Mouse (Mus musculus): ENCODE results near the gene Fam118a.

Fam118a gene

DNA sequence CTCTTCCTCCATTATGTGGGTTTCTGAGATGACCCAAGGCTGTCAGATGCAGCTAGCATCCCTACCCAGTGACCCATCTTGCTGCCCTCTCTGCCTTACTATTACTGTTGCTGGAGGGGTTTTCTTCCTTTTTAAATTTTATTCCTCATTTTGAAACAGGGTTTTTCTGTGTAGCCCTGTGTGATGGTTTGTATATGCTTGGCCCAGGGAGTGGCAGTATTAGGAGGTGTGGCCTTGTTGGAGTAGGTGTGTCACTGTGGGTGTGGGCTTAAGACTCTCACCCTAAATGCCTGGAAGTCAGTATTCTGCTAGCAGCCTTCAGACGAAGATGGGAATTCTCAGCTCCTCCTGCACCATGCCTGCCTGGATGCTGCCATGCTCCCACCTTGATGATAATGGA lies at the start of gene Fam118a:
Gene Fam118a (plus strand): TSS at position 301 of the 400 bp plus-strand sequence.
- CTCF ChIA-PET, result interaction anchor here in 1 of 4 experiments (1.8 kb wide), 1 partner anchor 14 kb away, joined by 8 read pairs; no protein-coding TSS in a partner anchor
- POLR2A ChIA-PET, result interaction anchor here in 1 of 4 experiments (1.9 kb wide), 1 partner anchor 9 kb away, joined by 6 read pairs; no protein-coding TSS in a partner anchor

DNA sequence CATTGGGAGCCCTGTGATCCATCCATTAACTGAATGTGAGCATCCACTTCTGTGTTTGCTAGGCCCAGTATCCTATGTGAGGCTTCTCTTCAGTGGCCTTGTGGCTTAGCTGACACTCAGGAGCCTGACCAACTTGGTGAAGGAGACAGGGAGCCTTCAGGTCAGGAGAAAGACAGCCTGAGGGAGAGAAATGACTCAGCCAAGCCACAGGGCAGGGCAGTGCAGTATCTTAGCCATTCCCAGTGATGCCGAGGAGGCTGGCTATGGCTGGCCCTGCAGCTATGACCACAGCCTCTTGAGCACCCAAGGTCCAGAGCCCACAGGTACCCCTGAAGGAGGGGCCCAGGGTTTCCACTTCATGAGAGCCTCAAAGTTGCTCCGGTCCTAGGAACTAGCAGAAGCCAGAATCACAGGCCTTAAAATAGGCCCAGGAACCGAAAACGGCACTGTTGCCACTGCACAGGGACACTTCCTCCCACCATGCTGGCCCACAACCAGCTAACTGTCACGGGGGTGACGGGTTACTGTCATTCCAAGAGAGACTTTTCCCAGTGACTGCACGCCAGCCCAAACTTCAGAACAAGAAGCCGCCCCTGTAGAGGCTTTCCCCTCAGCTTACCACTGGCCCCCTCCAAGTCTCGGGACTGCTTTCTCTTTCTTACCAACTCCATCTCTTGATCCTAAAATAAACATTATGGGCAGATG lies 47.0 kb upstream of the Fam118a start:
- ChIA-PET POLR2A (interaction anchor here in 3 of 4 experiments (0.6 to 1.5 kb wide), 4 partner anchors 42 to 743 kb away, joined by 3 to 4 read pairs (median 4); no protein-coding TSS in a partner anchor), CTCF (interaction anchor here in 2 of 4 experiments (0.7 to 1.1 kb wide), 2 partner anchors 14 to 61 kb away, joined by 3 to 5 read pairs; no protein-coding TSS in a partner anchor)

DNA sequence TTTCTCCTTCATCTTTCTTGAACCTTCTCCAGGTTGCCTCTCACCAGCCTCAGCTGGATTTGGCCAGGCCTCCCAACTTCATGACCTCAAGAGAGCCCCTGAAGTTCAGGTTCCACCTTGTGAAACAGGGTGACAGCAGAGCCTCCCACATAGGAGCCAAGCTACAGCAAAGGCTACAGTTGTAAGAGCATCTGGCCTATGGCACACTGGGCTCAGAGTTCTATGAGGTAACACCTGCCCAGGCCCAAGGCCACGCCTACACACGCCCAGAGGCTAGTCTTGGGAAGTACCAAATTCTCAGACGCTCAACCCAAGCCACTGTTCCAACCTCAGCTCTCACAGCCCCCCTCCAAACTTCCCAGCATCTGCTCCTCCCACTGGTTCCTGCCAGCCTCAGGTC lies 45.9 kb upstream of the Fam118a start:
- ChIA-PET CTCF (interaction anchor here in 1 of 4 experiments (0.9 to 1.7 kb wide), 4 partner anchors 13 to 281 kb away, joined by 3 to 5 read pairs (median 4); no protein-coding TSS in a partner anchor), POLR2A (interaction anchor here in 2 of 4 experiments (0.8 to 2.1 kb wide), 4 partner anchors 10 to 129 kb away, joined by 3 to 7 read pairs (median 4); no protein-coding TSS in a partner anchor)

DNA sequence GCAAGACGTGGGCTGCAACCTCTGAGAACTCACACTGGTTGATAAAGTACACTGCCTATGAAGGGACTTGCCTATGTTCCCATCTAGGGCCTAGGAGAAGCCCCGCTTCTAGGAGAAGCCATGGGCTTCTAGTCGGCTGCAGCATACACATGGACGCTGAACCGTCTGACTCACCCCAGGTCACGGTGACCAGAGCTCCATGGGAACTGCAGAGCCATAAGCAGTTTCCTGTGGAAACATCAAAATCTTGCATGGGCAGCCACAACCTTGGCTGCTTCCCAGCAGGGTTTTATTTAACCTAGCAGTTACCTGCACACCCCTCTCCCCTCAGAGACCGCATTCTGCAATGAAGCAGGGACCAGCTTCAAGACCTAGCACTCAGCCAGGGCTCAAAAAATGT lies 45.0 kb upstream of the Fam118a start:
- ChIA-PET CTCF (interaction anchor here in 3 of 4 experiments (0.5 to 2.0 kb wide), 9 partner anchors 12 to 856 kb away, joined by 3 to 14 read pairs (median 4); no protein-coding TSS in a partner anchor), POLR2A (interaction anchor here in 3 of 4 experiments (0.7 to 2.1 kb wide), 11 partner anchors 8 to 199 kb away, joined by 3 to 7 read pairs (median 4); no protein-coding TSS in a partner anchor)

DNA sequence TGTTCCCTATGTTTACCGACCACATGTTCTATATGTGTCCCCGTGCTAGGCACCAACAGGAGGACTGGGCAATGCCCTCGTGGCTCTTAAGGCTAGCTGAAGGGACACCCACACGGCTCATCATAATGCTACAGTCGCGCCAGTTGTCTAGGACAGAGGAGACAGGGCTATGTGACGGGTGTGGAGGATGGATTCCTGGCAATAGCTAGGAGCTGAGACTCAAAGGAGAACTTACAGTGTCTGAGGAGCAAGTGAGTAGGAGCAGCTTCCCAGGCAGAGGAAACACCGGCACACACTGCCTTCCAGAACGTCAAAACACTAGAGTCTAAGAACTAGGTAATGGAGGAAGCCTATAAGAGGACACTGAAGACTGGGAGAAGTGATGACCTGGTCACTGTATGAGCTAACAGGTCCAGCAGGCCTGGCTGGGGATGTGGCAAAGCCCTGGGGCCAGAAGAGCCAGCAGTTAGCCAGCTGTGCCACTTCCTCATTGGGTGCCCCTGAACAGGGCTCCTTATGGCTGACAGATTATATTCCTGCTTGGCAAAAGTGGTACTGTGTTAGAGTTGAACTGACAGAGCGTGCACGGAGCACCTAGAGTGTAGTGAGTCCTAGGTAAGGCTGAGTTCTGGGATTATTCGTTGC lies 43.1 kb upstream of the Fam118a start:
- POLR2A ChIA-PET, result interaction anchor here in 2 of 4 experiments (0.6 to 3.4 kb wide), 4 partner anchors 9 to 618 kb away, joined by 3 to 17 read pairs (median 3); no protein-coding TSS in a partner anchor
- CTCF ChIA-PET, result interaction anchor here in 2 of 4 experiments (1.6 to 3.1 kb wide), 3 partner anchors 11 to 51 kb away, joined by 3 to 13 read pairs (median 5); no protein-coding TSS in a partner anchor

DNA sequence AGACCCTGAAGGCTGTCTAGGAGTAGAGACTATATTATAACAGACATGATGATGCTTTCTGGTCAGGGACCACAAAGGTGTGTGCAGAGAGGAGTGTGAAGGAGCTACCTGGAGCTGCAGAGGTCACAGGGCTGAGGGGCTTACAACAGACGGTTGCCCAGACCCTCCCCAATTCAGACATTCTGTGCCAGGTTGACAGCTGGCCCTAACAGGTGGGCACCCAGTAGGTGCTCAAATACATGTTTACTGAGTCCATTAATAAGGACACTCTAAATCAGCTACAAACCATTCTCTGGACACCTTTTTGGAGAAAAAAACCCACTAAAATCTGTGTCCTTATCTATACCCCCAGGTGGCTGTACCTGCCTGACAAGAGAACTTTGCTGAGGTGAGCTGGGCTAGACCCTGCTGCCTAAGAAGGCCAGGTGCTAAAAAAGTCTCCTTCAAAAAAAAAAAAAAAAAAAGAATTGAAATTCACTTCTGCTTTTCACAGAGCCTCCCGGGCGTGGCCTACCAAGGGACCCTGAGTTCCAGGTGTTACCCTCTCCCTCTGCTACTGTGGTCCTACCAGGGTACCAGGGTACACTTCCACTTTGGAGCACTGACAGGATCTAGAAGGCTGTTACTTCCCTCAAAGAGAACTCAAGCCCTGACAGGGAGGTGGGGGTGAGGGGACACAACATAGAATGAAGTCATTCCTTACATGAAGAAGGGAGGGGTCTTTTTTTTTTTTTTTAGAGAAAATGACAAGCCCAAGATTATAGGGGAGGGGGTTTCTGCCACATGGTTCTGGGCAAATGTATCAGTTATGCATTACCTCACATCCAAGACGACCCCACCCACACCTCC lies 42.4 kb upstream of the Fam118a start:
- ChIA-PET POLR2A (interaction anchor here in 2 of 4 experiments (0.6 to 3.4 kb wide), 9 partner anchors 11 to 619 kb away, joined by 3 to 40 read pairs (median 4); no protein-coding TSS in a partner anchor), CTCF (interaction anchor here in 2 of 4 experiments (1.6 to 3.1 kb wide), 3 partner anchors 10 to 50 kb away, joined by 3 to 13 read pairs (median 10); no protein-coding TSS in a partner anchor)

DNA sequence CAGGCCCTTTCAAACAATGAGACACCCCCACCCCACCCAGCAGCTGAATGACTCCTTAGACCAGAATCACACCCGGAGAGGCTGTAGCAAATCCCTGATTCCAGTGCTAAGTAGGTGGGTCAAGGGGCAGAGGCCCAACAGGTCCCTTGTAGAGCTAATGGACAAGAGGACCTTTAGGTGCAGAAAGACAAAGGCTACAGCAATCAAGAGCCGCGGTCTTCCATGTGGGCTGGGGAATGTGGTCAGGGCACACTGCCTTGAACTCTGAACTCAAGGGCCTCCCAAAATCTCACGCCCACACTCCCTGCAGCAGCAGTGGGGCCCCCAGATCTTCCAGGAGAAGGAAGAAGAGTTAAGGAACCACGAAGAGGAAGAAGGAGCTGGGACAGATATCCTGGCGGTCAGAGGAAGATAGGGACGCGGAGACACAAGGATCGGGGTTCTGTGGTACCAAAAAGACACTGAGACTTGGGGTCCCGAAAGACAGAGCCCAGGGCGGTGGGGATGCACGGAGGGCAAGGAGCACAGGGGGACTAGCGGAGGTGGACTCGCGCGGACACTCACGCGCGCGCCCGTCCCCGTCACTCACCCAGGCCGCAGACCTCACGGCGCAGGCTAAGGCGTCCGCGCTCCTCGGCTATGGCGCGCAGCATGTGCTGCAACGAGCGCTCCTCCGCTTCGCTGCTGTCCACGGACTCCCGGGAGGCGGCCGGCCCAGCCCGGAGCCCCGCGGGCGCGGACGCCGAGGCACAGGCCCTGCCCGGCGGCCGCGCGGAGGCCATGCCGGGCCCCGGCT lies 41.5 kb upstream of the Fam118a start:
- ChIA-PET CTCF (interaction anchor here in 3 of 4 experiments (0.6 to 3.1 kb wide), 10 partner anchors 9 to 271 kb away, joined by 3 to 16 read pairs (median 8); no protein-coding TSS in a partner anchor), POLR2A (interaction anchor here in 3 of 4 experiments (0.6 to 3.4 kb wide), 37 partner anchors 10 to 486 kb away, joined by 3 to 40 read pairs (median 5); partner anchors contain the start of genes Nup50 (in 2 of the 3), Phf21b (in 2 of the 3) and Gm29666 (in 1 of the 3))

DNA sequence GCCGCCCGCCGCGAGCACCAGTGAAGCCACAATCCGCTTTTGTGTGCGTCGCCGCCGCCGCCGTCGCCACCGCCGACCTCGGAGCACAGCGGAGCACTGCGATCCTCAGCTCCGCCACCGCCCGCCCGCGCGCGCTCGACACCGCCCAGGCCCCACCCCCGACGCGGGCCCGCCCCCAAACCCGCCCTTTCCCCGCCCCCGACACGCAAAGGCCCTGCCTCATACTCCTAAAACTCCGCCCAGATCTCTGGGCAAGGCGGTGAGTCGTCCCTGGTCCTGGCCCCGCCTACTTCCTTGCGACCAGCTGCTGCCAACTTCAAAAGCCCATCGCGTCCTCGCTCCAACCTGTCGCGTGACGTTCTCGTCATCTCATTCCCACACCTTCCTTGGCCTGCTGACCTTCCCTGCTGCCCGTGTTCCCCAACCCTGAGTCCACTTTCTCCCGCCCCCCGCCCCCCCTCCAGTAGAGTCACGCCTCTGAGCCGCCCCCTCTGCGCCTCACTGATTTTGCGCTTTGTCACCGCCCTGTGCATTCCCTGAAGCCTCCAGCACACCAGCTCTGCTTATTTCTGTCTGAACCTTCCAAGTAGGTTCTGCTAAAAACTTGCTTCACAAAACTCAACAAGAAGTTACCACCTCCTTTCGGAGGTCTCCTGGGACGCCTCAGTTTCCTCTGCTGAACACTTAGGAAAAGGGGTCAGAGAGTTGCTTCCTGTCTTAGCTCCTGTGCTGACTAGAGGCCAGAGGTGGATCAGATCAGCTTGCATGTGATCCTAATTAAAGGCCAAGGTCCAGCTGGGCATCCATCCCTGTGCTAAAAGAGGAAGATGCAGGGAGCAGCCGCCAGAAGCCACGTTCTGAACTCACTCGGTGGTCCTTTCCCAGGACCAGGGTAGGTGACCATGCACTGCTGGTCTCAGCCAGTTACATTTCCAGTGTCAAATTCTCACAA lies 40.6 kb upstream of the Fam118a start, which contains the start of gene 5031439G07Rik:
Gene 5031439G07Rik (minus strand): TSS at position 678 of the 952 bp plus-strand sequence.
- ChIA-PET CTCF (interaction anchor here in 3 of 4 experiments (0.5 to 3.1 kb wide), 16 partner anchors 8 to 307 kb away, joined by 3 to 16 read pairs (median 5); no protein-coding TSS in a partner anchor), POLR2A (interaction anchor here in 3 of 4 experiments (0.5 to 3.4 kb wide), 51 partner anchors 9 to 1839 kb away, joined by 3 to 40 read pairs (median 4); partner anchors contain the start of genes Nup50 (in 2 of the 3), Phf21b (in 2 of the 3), Gm29666 (in 1 of the 3) and Poldip3 (in 1 of the 3))

DNA sequence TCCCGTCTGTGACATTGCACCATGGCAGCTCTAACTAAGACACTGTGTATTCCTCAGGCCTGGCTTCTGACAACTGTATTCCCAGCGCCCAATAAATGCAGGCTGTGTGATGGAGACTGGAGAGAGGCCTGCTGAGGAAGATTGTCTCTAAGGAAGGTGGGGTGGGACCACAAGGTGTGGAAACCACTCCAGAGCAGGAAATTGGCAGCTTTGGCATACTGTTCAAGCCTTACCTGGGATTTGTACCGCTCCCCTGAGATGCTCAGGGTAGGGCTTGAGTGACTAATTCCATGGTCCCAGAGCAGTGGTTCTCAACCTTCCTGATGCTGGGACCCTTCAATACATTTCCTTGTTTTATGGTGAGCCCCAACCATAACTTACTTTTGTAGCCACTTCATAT lies 39.6 kb upstream of the Fam118a start:
- ChIA-PET CTCF (no interaction called here), POLR2A (interaction anchor here in 2 of 4 experiments (1.3 to 3.0 kb wide), 5 partner anchors 8 to 265 kb away, joined by 3 to 40 read pairs (median 13); partner anchors contain the start of gene Nup50 (in 1 of the 2))

DNA sequence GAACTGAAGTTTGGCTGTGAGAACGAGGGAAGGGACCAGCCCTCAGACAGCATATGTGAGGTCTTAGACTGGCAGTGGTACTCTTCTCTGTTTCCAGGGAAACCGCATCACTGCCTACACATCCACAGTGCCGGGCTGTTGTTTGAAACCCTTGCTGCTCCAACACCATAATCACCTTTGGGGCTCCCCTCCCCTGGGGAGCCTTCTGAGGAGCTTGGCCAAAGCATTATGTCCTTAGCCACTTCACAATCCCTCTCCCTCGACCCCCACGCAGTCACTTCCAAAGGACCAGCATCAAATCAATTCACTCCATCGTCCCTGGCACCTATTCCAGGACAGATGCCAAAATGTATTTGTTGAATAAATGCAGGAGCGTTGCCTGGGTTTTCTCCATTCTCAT lies 39.0 kb upstream of the Fam118a start:
- ChIA-PET POLR2A (interaction anchor here in 1 of 4 experiments (3.0 kb wide), 1 partner anchor 65 kb away, joined by 23 read pairs; the partner anchor contains the start of gene Nup50), CTCF (no interaction called here)

DNA sequence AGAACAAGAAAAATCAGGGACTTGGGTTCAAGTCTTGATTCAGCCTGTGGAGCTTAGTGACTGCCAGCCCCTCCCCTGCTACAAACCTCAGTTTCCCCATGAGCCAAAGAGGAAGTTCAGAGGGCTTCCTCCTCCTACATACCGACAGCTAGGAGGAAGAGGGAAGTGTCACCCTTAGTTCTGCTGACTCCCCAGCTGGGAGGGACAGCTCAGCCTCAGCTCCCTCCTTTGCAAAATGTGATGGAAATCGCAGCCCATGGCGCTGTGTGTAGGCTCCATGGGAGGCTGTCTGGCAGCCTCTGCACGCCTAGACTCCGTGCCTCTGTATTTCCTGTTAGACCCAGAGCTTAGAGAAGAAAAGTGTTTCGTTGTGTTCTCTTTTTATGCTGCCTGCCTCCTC lies 34.2 kb upstream of the Fam118a start:
- ChIA-PET POLR2A (interaction anchor here in 2 of 4 experiments (0.6 to 1.8 kb wide), 6 partner anchors 10 to 376 kb away, joined by 3 to 6 read pairs (median 4); no protein-coding TSS in a partner anchor), CTCF (interaction anchor here in 3 of 4 experiments (0.6 to 1.4 kb wide), 6 partner anchors 26 to 297 kb away, joined by 3 to 7 read pairs (median 4); no protein-coding TSS in a partner anchor)

DNA sequence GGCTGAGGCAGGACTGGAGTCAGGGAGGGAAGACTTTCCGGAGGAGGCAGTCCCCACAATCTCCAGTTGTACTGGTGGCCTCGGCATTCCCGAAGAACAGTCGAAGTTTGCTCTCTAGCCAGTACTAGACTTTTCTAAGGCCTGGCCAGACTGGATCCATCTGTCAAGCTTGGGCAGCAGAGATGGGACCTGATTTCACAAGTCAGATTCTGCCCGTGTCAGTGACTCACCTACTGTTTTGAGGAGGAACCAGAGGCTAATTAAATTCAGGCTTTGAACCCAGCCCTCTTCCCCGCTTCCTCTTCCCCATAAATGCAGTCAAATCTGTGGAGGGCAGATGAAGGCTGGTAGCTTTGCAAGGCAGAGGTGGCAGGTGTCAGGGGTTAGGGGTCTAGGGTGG lies 33.7 kb upstream of the Fam118a start:
- ChIA-PET CTCF (interaction anchor here (0.5 to 2.0 kb wide), 16 partner anchors 13 to 730 kb away, joined by 3 to 8 read pairs (median 4); partner anchors contain the start of gene Upk3a (in 1 of the 4)), POLR2A (interaction anchor here in 2 of 4 experiments (1.0 to 4.1 kb wide), 6 partner anchors 7 to 294 kb away, joined by 3 to 40 read pairs (median 4); partner anchors contain the start of gene 5031439G07Rik (in 1 of the 2))

DNA sequence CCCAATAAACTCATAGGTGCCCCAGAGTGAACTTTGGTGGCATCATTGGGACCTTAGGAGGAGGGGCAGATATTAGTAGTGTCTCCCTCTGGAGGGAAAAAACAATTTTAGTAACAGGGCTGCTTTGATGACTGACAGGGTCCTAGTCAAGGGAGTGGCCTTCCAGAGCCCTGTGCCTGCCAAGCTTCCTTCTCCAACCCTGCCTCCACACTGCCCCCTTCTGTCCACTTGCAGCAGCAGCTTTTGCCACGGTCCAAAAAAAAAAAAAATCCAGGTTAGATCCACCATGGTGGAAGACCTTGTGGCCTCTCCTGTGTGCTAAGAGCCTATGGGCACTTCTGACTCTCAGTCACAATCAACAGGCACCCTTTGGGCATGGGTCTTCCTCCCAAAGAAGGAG lies 32.8 kb upstream of the Fam118a start:
- CTCF ChIA-PET, result interaction anchor here (0.5 to 2.3 kb wide), 84 partner anchors 8 to 726 kb away, joined by 3 to 16 read pairs (median 4); partner anchors contain the start of genes 5031439G07Rik (in 3 of the 4) and Upk3a (in 2 of the 4)
- POLR2A ChIA-PET, result interaction anchor here in 3 of 4 experiments (0.5 to 4.1 kb wide), 13 partner anchors 8 to 1220 kb away, joined by 3 to 40 read pairs (median 4); partner anchors contain the start of gene 5031439G07Rik (in 1 of the 3)

DNA sequence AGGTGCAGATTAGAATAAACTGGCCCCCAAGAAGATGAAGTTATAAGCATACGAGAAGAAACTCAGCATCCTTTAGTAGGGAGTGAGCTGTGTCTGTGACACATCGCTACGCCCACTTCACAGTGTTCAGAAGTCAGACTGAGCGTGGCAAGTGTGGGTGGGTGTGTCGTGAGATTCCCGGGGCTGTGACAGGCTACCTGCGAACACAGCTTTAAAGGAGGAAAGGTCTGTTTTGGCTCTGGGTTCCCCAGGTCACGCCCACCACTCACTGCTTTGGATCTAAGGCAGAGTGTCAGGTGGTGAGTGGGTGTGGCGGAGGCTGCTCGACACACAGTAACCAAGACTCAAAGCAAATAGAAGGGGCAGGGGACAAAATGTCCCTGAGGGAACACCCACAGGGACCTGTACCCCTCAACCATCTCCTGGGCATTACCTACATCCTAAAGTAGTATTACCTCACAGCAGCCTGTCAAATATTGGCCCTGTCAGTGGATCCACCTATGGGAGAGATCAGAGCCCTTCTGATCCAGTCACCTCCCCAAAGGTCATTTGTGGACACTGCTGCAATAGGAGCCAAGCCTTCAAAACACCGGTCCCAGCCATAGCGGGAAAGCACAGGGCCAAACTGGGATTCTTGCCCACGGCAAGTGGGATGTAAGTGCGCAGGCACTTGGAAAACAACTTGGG lies 30.8 kb upstream of the Fam118a start:
- CTCF ChIA-PET, result interaction anchor here in 2 of 4 experiments (1.0 to 2.3 kb wide), 2 partner anchors 11 to 23 kb away, joined by 3 to 13 read pairs; partner anchors contain the start of gene 5031439G07Rik (in 1 of the 2)
- POLR2A ChIA-PET, result interaction anchor here in 1 of 4 experiments (0.6 to 4.1 kb wide), 3 partner anchors 10 to 75 kb away, joined by 4 to 40 read pairs (median 4); partner anchors contain the start of genes 5031439G07Rik and Nup50

Measured in embryonic stem cell, embryonic (primary cell).